Mouse (Mus musculus): ENCODE data around the gene Hamp.

Gene Hamp

GRCm38 (mm10) chr7:30908277-30908991 lies 35.4 kb downstream of the Hamp start:
- no peak for DNase-seq (ENCODE audit: low spot score)

- peak; percentile 10 for DNase-seq (ENCODE audit: low spot score)
Observed at GRCm38 (mm10) chr7:30904042-30904441, 39.8 kb downstream of the Hamp start.

GRCm38 (mm10) chr7:30895217-30895616 lies 48.6 kb downstream of the Hamp start:
- no peak for DNase-seq (ENCODE audit: low spot score)

- DNase-seq (ENCODE audit: low spot score) = no peak
Observed at GRCm38 (mm10) chr7:30892515-30892914, 51.3 kb downstream of the Hamp start.

Measured in adipocyte (in vitro differentiated cells).